Mouse (Mus musculus): ENCODE data around the gene Gm10282. TPM values are rescaled to one million over a fixed set of nuclear protein-coding genes. Genes with fewer than 3 reads are reported as not detected.

Gene Gm10282
- polyA plus RNA-seq, 1 experiment from 2014 or later: 7.8 TPM

DNA sequence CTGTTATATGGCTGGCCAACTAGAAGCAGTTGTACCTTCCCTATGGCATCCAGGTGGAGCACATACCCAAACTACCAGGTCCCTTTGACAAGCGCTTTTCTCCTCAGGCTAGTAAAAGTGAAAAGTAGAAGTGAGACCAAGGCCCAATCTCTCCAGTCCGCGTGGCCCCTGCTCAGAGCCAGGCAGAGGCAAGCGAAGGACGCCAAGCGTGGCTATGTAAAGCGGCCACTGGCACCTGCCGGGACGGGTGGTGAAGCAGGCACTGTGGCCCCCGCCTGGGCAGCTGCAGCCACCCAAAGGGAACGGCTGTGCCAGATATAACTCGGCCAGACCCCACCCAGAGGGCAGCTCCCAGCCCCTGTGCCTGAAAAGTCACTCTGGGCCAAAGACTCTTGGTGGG lies 34.5 kb downstream of the Gm10282 start:
- H3K36me3 ChIP-seq (ENCODE audit: control insufficient read depth, insufficient read depth): no peaks in the 10 kb centered on the region
- WGBS: 91% methylated on average over 12 of the region's 12 CpGs
- H3K9ac ChIP-seq (ENCODE audit: low read depth, low read length): no peak overlapping the region
- no peaks in the 10 kb centered on the region for H3K4me1 ChIP-seq (replicated peaks; ENCODE audit: control insufficient read depth, insufficient read depth, low read length)
- no peak for ATAC-seq
- H3K9me3 ChIP-seq (ENCODE audit: control insufficient read depth): no peaks in the 10 kb centered on the region
- no peak overlapping the region for H3K4me2 ChIP-seq (replicated peaks; ENCODE audit: low read depth)
- H3K27ac ChIP-seq (ENCODE audit: low read depth, low read length): no peak overlapping the region
- H3K27me3 ChIP-seq (replicated peaks; ENCODE audit: control insufficient read depth, insufficient read depth, low read length): no peaks in the 10 kb centered on the region
- TF ChIP-seq CTCF (IDR thresholded peaks at IDR 0.05; ENCODE audit: low read depth): no peak
- H3K4me3 ChIP-seq (ENCODE audit: low read depth, low read length): no peak overlapping the region

DNA sequence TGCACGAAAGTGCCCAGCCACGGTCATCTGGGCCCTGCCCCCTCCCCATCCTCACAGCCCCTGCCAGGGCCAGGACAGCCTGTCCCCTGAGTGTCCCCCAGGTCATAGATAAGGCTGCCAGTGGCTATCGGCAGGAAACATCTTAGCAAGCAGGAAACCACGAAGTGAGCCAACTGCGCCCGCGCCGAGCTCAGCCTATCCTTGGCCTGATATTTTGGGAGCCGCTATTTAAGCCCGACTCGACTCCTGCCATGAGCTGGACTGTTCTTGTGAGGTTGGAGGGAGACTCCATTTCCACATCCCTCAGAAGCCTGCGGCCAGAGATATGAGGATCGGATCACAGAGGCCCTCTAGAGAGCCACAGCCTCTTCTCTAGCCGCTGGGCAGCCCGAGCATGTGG lies 36.7 kb downstream of the Gm10282 start:
- no peak for ATAC-seq
- H3K27me3 ChIP-seq (replicated peaks; ENCODE audit: control insufficient read depth, insufficient read depth, low read length): no peaks in the 10 kb centered on the region

GRCm38 (mm10) chr8:72267106-72267505 lies 38.0 kb downstream of the Gm10282 start:
- ATAC-seq: no peak
- Histone ChIP-seq H3K27me3 (replicated peaks; ENCODE audit: control insufficient read depth, insufficient read depth, low read length) (no peaks in the 10 kb centered on the region), H3K4me2 (replicated peaks; ENCODE audit: low read depth) (no peak overlapping the region), H3K4me1 (replicated peaks; ENCODE audit: control insufficient read depth, insufficient read depth, low read length) (no peaks in the 10 kb centered on the region), H3K36me3 (ENCODE audit: control insufficient read depth, insufficient read depth) (no peaks in the 10 kb centered on the region), H3K9me3 (ENCODE audit: control insufficient read depth) (no peaks in the 10 kb centered on the region), H3K4me3 (ENCODE audit: low read depth, low read length) (no peak overlapping the region), H3K9ac (ENCODE audit: low read depth, low read length) (no peak overlapping the region), H3K27ac (ENCODE audit: low read depth, low read length) (no peak overlapping the region)
- TF ChIP-seq CTCF (IDR thresholded peaks at IDR 0.05; ENCODE audit: low read depth): no peak
- 98% methylated on average over 8 of the region's 8 CpGs for WGBS

More for the DNA sequence above, 36.7 kb downstream of the Gm10282 start:
- Histone ChIP-seq H3K36me3 (ENCODE audit: control insufficient read depth, insufficient read depth) (no peaks in the 10 kb centered on the region), H3K4me2 (replicated peaks; ENCODE audit: low read depth) (no peak overlapping the region), H3K9ac (ENCODE audit: low read depth, low read length) (no peak overlapping the region), H3K9me3 (ENCODE audit: control insufficient read depth) (no peaks in the 10 kb centered on the region), H3K27ac (ENCODE audit: low read depth, low read length) (peak overlapping the region; percentile 58; the same call in 1 of the 2 replicates), H3K4me1 (replicated peaks; ENCODE audit: control insufficient read depth, insufficient read depth, low read length) (no peaks in the 10 kb centered on the region), H3K4me3 (ENCODE audit: low read depth, low read length) (no peak overlapping the region)
- TF ChIP-seq CTCF (IDR thresholded peaks at IDR 0.05; ENCODE audit: low read depth): no peak
- 73% methylated on average over 15 of the region's 15 CpGs for WGBS

GRCm38 (mm10) chr8:72266671-72267070 lies 38.4 kb downstream of the Gm10282 start:
- no peak for TF ChIP-seq CTCF (IDR thresholded peaks at IDR 0.05; ENCODE audit: low read depth)
- Histone ChIP-seq H3K36me3 (ENCODE audit: control insufficient read depth, insufficient read depth) (no peaks in the 10 kb centered on the region), H3K27me3 (replicated peaks; ENCODE audit: control insufficient read depth, insufficient read depth, low read length) (no peaks in the 10 kb centered on the region)

GRCm38 (mm10) chr8:72265342-72265741 lies 39.7 kb downstream of the Gm10282 start:
- Histone ChIP-seq H3K4me2 (replicated peaks; ENCODE audit: low read depth) (no peak overlapping the region), H3K4me1 (replicated peaks; ENCODE audit: control insufficient read depth, insufficient read depth, low read length) (no peaks in the 10 kb centered on the region), H3K27me3 (replicated peaks; ENCODE audit: control insufficient read depth, insufficient read depth, low read length) (no peaks in the 10 kb centered on the region), H3K4me3 (ENCODE audit: low read depth, low read length) (no peak overlapping the region), H3K36me3 (ENCODE audit: control insufficient read depth, insufficient read depth) (no peaks in the 10 kb centered on the region), H3K27ac (ENCODE audit: low read depth, low read length) (no peak overlapping the region), H3K9me3 (ENCODE audit: control insufficient read depth) (no peaks in the 10 kb centered on the region), H3K9ac (ENCODE audit: low read depth, low read length) (no peak overlapping the region)
- ATAC-seq: no peak
- WGBS: 43% methylated on average over 6 of the region's 7 CpGs
- no peak for TF ChIP-seq CTCF (IDR thresholded peaks at IDR 0.05; ENCODE audit: low read depth)

More at GRCm38 (mm10) chr8:72266671-72267070, 38.4 kb downstream of the Gm10282 start:
- Histone ChIP-seq H3K27ac (ENCODE audit: low read depth, low read length) (no peak overlapping the region), H3K4me2 (replicated peaks; ENCODE audit: low read depth) (no peak overlapping the region), H3K4me3 (ENCODE audit: low read depth, low read length) (no peak overlapping the region), H3K9me3 (ENCODE audit: control insufficient read depth) (no peaks in the 10 kb centered on the region), H3K4me1 (replicated peaks; ENCODE audit: control insufficient read depth, insufficient read depth, low read length) (no peaks in the 10 kb centered on the region), H3K9ac (ENCODE audit: low read depth, low read length) (no peak overlapping the region)
- no peak for ATAC-seq

DNA sequence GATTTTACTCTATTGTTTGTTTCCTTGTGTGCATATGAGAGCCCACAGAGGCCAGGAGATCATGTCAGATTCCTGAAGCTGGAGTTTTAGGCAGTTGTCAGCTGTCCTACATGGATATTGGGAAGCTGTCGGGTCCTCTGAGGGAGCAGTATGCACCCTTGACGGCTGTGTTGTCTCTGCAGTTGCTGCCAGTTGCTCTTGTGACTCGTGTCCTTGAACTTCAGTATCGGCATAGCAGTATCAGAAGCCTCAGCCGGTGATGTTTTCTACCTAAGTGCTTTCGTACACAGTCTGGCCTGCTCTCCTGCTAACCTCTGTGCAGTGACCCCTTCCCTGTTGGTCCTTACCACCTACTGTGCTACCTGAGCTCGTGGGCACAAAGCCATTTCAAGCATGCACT lies 41.6 kb downstream of the Gm10282 start:
- H3K9ac ChIP-seq (ENCODE audit: low read depth, low read length): no peak overlapping the region
- no peaks in the 10 kb centered on the region for H3K9me3 ChIP-seq (ENCODE audit: control insufficient read depth)
- H3K27ac ChIP-seq (ENCODE audit: low read depth, low read length): no peak overlapping the region
- no peak overlapping the region for H3K4me2 ChIP-seq (replicated peaks; ENCODE audit: low read depth)
- TF ChIP-seq CTCF (IDR thresholded peaks at IDR 0.05; ENCODE audit: low read depth): no peak
- 58% methylated on average over 7 of the region's 7 CpGs for WGBS
- H3K27me3 ChIP-seq (replicated peaks; ENCODE audit: control insufficient read depth, insufficient read depth, low read length): no peaks in the 10 kb centered on the region
- no peaks in the 10 kb centered on the region for H3K4me1 ChIP-seq (replicated peaks; ENCODE audit: control insufficient read depth, insufficient read depth, low read length)
- H3K4me3 ChIP-seq (ENCODE audit: low read depth, low read length): no peak overlapping the region
- no peak for ATAC-seq
- no peaks in the 10 kb centered on the region for H3K36me3 ChIP-seq (ENCODE audit: control insufficient read depth, insufficient read depth)

DNA sequence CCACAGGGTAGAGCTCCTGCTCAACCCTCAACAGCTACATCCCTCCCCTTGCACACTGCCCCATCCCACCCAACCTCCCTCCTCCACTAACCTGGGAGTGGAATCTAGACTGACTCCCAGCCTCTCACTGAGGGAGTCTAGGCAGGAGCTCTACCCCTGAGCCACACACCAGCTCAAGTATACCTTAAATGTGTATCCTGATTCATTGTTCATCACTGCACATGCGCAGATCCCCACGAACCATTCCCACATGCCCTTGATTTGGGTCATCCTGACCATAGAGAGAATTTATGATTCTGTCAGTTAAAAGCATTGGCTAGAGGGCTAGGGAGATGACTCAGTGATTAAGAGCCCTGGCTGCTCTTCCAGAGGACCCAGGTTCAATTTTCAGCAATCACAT lies 42.3 kb downstream of the Gm10282 start:
- Histone ChIP-seq H3K4me3 (ENCODE audit: low read depth, low read length) (no peak overlapping the region), H3K9ac (ENCODE audit: low read depth, low read length) (no peak overlapping the region), H3K4me2 (replicated peaks; ENCODE audit: low read depth) (no peak overlapping the region), H3K36me3 (ENCODE audit: control insufficient read depth, insufficient read depth) (no peaks in the 10 kb centered on the region), H3K9me3 (ENCODE audit: control insufficient read depth) (no peaks in the 10 kb centered on the region), H3K4me1 (replicated peaks; ENCODE audit: control insufficient read depth, insufficient read depth, low read length) (no peaks in the 10 kb centered on the region), H3K27ac (ENCODE audit: low read depth, low read length) (no peak overlapping the region), H3K27me3 (replicated peaks; ENCODE audit: control insufficient read depth, insufficient read depth, low read length) (no peaks in the 10 kb centered on the region)
- TF ChIP-seq CTCF (IDR thresholded peaks at IDR 0.05; ENCODE audit: low read depth): no peak
- ATAC-seq: no peak
- WGBS: 89% methylated on average over 2 of the region's 2 CpGs

Measured in intestine, postnatal 0 days (tissue).